Mouse (Mus musculus) embryonic fibroblast, embryonic 13.5 days (primary cell): ENCODE data around the gene Fkbp5. TPM values are rescaled to one million over a fixed set of nuclear protein-coding genes. Genes with fewer than 3 reads are reported as not detected.
"Not testable (repeated sequence)": the region's sequence is repeated elsewhere in the genome, so short reads cannot be mapped to it uniquely, and the experiment has no call there.

ENCODE experiments used
- H3K27ac ChIP-seq: 2 replicates; pipeline ENCODE4 v1.5.1; 2012; ENCODE audit warnings: low read length, control low read depth, inconsistent platforms; ENCODE audit not compliant: insufficient read depth
- H3K4me1 ChIP-seq: 2 replicates; pipeline ENCODE4 v1.6.1; 2011; ENCODE audit warnings: low read length; ENCODE audit not compliant: control insufficient read depth, insufficient read depth
- H3K4me3 ChIP-seq: 2 replicates; pipeline ENCODE4 v1.5.1; 2011; ENCODE audit warnings: mild to moderate bottlenecking, control low read depth, low read length; ENCODE audit not compliant: insufficient read depth
- CTCF ChIP-seq: IDR thresholded peaks from 2 replicates; pipeline ENCODE4 v1.5.1; 2011; ENCODE audit warnings: mild to moderate bottlenecking, control low read depth, low read length, moderate library complexity, borderline replicate concordance; ENCODE audit not compliant: insufficient read depth
- POLR2A ChIP-seq: IDR thresholded peaks from 2 replicates; pipeline ENCODE4 v1.6.1; 2011; ENCODE audit warnings: low read depth, mild to moderate bottlenecking, control low read depth, low read length, moderate library complexity
- polyA plus RNA-seq: library from polyadenylated mRNA; stranded (reverse); fragments of >200 nt; gene quantifications from 2 replicates; pipeline ENCODE4 v1.2.4, GENCODE M21; 2011; ENCODE audit warnings: low read depth; ENCODE audit not compliant: missing spikeins, insufficient read length

Gene Fkbp5
- polyA plus RNA-seq, 1 experiment, result 31.3 TPM

DNA sequence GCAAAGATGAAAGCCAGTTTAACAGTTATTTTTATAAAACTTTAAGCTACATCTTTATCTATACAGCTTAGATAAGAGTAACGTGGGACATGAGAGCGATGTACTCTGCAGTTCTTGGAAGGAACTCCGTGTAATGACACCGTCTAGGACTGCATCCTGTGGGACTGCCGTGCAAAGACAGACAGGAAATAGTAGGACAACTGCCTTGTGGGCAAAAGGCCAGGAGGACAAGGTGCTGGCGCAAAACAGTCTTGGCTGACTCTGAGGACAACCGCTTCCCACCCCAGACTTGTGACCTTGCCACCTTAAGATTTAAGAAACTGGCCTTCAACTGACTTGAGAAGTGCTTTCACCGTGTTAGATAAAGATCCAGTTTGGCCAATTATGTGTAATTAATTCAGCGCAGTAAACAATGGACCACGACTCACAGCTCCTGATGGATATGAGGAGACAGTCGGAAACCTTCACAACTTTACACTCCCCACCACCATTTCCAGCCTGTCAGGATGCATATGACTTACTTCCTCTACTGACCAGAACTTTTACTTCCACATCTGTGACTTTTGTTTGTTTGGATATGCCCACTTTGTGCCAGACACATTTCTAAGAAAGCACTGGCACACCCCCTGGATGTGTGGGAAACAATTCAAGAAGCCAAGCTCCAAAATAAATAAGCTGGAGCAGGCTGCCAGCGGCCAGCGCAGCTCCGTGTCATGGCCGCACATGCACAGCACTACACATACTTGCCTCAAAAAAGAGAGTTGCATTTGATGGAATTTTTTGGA lies 88.7 kb downstream of the Fkbp5 start:
- Histone ChIP-seq H3K4me3 (no peak overlapping the region), H3K27ac (no peak overlapping the region), H3K4me1 (peaks cover 9% of the 10 kb centered on the region)
- no peak for TF ChIP-seq CTCF
- no peak for TF ChIP-seq POLR2A

DNA sequence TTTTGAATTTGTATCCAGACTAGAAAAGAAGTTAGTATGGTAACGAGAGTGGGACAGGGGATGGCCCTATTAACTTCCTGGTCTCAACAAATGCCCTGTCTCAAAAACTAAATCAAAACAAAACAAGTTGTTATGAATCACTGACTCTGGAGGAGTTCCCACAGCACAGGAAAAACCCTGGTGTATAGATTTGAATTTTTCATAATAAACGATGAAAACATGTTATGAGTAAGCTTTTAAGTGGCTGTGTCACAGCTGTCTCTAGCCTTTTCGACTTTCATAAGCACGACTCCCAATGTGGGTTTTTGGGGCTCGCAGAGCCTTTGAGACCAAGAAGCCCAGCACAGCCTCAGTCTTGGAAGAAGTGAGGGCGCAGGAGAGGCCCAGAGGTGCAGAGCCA lies 89.7 kb downstream of the Fkbp5 start:
- H3K4me3 ChIP-seq, result no peak overlapping the region
- TF ChIP-seq CTCF (no peak), POLR2A (no peak)
- H3K4me1 ChIP-seq, result peaks cover 9% of the 10 kb centered on the region

DNA sequence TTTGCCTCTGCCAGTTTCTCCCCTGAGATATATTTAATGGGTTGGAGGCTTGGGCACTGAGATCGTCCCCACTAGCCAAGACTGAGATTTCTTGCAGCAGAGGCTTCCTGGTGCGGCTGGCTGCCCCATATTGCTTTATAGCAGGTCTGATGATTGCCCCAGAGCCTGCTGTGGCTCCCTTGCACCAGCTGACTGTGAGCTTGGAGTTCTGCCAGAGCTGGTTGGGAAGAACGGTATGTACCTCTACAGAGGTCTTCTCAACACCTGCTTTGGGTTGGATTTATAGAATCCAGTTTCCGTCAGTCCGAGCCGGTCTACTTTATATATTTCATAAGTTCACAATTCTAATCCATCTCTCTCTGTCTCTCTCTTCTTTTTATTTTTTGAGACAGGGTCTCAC lies 93.0 kb downstream of the Fkbp5 start:
- Histone ChIP-seq H3K4me3 (no peak overlapping the region), H3K4me1 (peaks cover 21% of the 10 kb centered on the region), H3K27ac (no peak overlapping the region)
- TF ChIP-seq POLR2A, result no peak
- TF ChIP-seq CTCF, result no peak

More for the DNA sequence above, 89.7 kb downstream of the Fkbp5 start:
- H3K27ac ChIP-seq, result no peak overlapping the region

DNA sequence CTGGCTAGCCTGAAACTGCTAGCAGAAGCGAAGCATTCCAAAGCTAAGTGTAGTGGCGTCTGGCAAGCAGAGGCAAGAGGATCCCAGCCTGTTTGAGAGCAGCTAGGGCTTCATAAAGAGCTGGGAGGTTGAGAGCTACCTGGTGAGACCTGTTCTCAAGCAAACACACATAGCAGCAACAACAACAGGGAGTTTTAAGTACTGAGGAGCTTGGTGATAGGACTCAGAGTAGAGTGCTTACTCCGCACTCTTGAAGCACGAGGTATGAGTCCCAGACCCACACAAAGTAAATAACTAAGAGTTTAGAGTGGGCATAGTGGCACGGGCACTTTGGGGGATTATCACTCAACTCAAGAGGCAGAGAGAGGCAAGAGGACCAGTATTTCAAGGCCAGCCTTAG lies 96.3 kb downstream of the Fkbp5 start:
- no peak for TF ChIP-seq CTCF
- TF ChIP-seq POLR2A, result no peak
- Histone ChIP-seq H3K4me3 (no peak overlapping the region), H3K27ac (peak overlapping the region; percentile 83; the same call in 1 of the 2 replicates), H3K4me1 (peaks cover 21% of the 10 kb centered on the region)

DNA sequence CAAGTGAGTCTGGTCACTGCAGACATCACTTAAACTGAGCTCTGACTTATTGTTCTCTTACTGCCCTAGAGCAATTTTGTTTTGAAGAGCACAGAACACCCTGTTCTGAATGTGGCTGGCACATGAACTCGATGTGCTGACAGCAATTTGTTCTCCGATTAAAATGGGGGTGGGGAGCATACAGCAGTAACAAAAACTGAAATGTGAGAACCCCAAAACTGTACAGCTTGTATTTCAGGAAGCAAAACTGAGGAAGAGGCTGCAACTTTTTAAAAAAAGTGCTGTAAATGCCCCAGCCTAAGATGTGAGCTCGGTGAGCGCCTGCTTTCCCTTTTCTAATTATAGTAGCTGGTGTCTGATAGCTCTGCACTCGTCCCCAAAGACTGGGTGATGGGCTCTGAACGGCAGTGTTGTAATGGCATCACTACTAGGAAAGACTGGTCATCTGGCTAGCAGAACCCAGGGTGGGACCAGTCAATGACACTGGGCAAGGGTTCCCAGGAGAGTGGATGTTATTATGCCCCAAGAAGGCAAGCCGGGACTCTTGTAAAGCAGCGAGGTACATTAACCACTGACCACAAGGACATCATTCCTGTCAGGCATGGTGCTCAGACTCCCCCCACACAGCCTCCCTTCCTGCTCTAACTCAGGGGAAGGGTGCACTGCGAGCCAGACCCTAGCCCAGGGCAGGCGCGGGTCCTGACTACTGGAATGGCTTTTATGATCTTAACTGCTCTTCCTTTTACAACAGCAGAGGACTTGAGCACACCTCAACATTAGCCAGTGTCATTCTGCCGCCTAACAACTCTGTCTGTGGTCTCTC lies 96.9 kb downstream of the Fkbp5 start:
- peak overlapping the region; percentile 83 for H3K27ac ChIP-seq
- TF ChIP-seq CTCF, result no peak
- TF ChIP-seq POLR2A, result no peak
- H3K4me1 ChIP-seq, result peaks cover 26% of the 10 kb centered on the region
- H3K4me3 ChIP-seq, result no peak overlapping the region

DNA sequence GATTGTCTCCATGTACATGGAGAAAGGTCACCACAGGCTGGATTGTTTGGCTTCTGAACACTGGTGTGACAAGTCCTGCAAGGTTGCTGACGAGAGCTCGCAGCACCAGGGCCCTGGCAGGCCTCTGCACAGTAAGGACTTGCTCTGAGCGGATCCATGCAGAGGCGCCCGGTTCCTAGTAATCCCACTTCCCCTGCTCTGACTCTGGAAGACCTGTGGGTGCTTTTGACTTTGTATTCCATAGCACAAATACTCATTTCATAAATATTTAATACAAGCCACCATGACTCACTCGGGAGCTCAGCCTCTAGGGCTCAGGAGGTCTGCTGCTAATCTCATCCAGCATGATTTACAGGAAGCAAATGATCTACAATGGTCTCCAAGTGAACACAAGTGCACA lies 97.7 kb downstream of the Fkbp5 start:
- H3K4me1 ChIP-seq, result peaks cover 27% of the 10 kb centered on the region
- TF ChIP-seq POLR2A (no peak), CTCF (no peak)
- H3K27ac ChIP-seq, result peak overlapping the region; percentile 10; the same call in 1 of the 2 replicates

DNA sequence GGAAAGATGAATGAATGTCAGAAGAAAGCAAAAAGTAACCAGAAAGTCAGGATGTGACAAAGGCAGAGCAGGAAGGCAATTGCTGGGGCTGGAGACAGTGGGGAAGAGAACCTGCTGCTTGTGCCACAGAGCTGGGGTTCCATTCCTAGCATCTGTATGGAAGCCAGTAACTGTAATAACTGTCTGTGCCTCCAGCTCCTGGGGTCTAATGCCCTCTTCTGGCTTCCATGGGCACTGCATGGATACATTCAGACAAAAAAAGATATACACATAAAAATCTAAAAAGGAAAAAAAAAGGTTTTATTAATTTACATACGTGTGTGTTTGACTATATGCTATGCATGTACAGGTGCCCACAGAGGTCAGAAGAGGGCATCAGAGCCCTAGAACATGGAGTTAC lies 98.4 kb downstream of the Fkbp5 start:
- Histone ChIP-seq H3K4me3 (no peak overlapping the region), H3K4me1 (peaks cover 27% of the 10 kb centered on the region), H3K27ac (no peak overlapping the region)
- no peak for TF ChIP-seq POLR2A
- TF ChIP-seq CTCF, result no peak

More for the DNA sequence above, 97.7 kb downstream of the Fkbp5 start:
- H3K4me3 ChIP-seq, result no peak overlapping the region

DNA sequence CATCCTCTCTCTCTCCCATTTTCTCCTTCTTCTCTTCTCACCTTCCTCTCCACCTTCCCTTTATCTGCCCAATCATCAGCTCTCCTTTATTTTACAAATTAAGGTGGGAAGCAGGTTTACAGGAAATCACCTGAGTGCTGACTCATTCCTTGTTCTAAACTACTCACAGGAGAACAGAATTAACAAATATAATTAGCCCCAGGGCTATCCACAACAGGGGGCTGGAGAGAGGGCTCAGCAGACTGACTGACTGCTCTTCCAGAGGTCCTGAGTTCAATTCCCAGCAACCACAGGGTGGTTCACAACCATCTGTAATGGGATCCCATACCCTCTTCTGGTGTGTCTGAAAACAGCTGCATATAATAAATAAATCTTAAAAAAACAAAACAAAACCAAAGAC lies 98.8 kb downstream of the Fkbp5 start:
- H3K27ac ChIP-seq, H3K4me3 ChIP-seq: not testable (repeated sequence)
- peaks cover 27% of the 10 kb centered on the region for H3K4me1 ChIP-seq

DNA sequence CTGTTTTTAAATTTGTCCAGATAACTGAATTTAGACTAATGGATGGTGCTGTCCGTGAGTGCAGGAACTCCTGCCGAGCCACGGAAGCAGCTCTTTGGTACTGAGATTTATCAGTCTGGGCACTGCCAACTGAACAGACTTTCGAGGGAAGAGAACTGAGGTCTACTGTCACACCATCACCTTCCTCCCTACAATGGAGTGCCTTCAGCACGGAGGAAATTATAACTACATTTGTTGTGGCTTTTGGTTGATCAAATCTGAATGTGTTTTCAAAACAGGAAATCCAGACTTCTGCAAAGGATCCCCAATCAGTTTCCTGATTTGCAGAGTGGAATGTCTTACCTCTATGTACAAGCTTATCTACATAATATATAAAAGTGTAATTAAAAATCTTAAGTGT lies 99.6 kb downstream of the Fkbp5 start:
- TF ChIP-seq POLR2A (no peak), CTCF (no peak)
- H3K4me3 ChIP-seq, result no peak overlapping the region
- H3K27ac ChIP-seq, result no peak overlapping the region
- peaks cover 27% of the 10 kb centered on the region for H3K4me1 ChIP-seq

DNA sequence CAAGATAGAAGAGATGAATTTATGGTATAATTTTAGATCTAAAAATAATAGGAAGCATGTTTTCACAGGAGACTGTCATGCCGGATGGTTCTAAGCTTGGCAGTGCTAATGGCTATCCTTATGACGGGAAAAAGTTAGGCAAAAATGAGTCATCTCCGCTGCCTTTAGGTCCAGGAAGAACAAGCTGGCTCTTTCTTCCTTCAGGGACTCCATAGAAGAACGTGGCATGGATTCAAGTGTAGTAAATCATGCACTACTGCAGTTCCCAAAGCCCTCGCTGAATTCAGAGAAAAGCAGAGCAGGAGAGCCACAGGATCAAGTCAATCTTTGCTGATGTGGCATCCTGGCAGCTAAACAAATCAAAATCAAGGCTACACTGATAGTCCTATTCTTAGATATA lies 102.1 kb downstream of the Fkbp5 start:
- Histone ChIP-seq H3K4me1 (peaks cover 17% of the 10 kb centered on the region), H3K27ac (peak overlapping the region; percentile 78), H3K4me3 (no peak overlapping the region)
- TF ChIP-seq POLR2A, result no peak
- no peak for TF ChIP-seq CTCF
